Mouse (Mus musculus) midbrain, postnatal 0 days (tissue): ENCODE measurements at regions not wholly inside any gene's neighbourhood (a gene's known extent, or its start where the extent isn't known, plus 50 kb on each side); places are given as distances from the start of the nearest gene placed in this dataset.

ENCODE experiments used
- ATAC-seq: fragments of 200-750 bp; cut with Nextera tagmentation; 2 replicates; pipeline ENCODE4 v1.8.0; 2017; ENCODE audit warnings: moderate number of reproducible peaks, mild to moderate bottlenecking, moderate TSS enrichment, moderate library complexity; ENCODE audit not compliant: low FRiP score
- DNase-seq: peaks from one replicate; pipeline ENCODE4 v3.0.0-alpha.2; 2015; ENCODE audit warnings: low spot score
- H3K27ac ChIP-seq: fragments of 300-500 bp; sonication (generic); 2 replicates; pipeline ENCODE4 v1.5.1; 2014; ENCODE audit warnings: low read depth, mild to moderate bottlenecking, low read length, mixed read lengths
- H3K27me3 ChIP-seq: fragments of 300-500 bp; sonication (generic); 2 replicates; pipeline ENCODE4 v1.6.1; 2014; ENCODE audit warnings: low read length, control low read depth, mixed read lengths; ENCODE audit not compliant: insufficient read depth
- H3K36me3 ChIP-seq: fragments of 300-500 bp; sonication (generic); 2 replicates; pipeline ENCODE4 v1.6.1; 2014; ENCODE audit warnings: low read length, control low read depth, mixed read lengths; ENCODE audit not compliant: insufficient read depth
- H3K4me1 ChIP-seq: fragments of 300-500 bp; sonication (generic); 2 replicates; pipeline ENCODE4 v1.6.1; 2014; ENCODE audit warnings: mild to moderate bottlenecking, control low read depth, antibody characterized with exemption, low read length, mixed read lengths; ENCODE audit not compliant: insufficient read depth
- H3K4me2 ChIP-seq: fragments of 300-500 bp; sonication (generic); 2 replicates; pipeline ENCODE4 v1.6.1; 2014; ENCODE audit warnings: low read depth, mild to moderate bottlenecking, low read length, mixed read lengths; ENCODE audit not compliant: poor library complexity, severe bottlenecking
- H3K4me3 ChIP-seq: fragments of 300-500 bp; sonication (generic); 2 replicates; pipeline ENCODE4 v1.5.1; 2014; ENCODE audit warnings: low read depth, mild to moderate bottlenecking, low read length, moderate library complexity
- H3K9ac ChIP-seq: fragments of 300-500 bp; sonication (generic); replicated peaks from 2 replicates; pipeline ENCODE4 v1.6.1; 2014; ENCODE audit warnings: mild to moderate bottlenecking, low read length, moderate library complexity, mixed read lengths; ENCODE audit not compliant: poor library complexity, severe bottlenecking
- H3K9me3 ChIP-seq: fragments of 300-500 bp; sonication (generic); 2 replicates; pipeline ENCODE4 v1.6.1; 2016; ENCODE audit warnings: low read length, control low read depth
- CTCF ChIP-seq: IDR thresholded peaks from 2 replicates; pipeline ENCODE4 v1.5.1; 2016; ENCODE audit warnings: antibody characterized with exemption, mild to moderate bottlenecking
- WGBS: fragments of 180-500 bp; shearing (Covaris S2); extraction: QIAGEN DNeasy Blood & Tissue Kit; methylation state at CpG from one replicate; pipeline ENCODE4 v1.1.7; 2014; 5-methylcytosine and 5-hydroxymethylcytosine counted together

DNA sequence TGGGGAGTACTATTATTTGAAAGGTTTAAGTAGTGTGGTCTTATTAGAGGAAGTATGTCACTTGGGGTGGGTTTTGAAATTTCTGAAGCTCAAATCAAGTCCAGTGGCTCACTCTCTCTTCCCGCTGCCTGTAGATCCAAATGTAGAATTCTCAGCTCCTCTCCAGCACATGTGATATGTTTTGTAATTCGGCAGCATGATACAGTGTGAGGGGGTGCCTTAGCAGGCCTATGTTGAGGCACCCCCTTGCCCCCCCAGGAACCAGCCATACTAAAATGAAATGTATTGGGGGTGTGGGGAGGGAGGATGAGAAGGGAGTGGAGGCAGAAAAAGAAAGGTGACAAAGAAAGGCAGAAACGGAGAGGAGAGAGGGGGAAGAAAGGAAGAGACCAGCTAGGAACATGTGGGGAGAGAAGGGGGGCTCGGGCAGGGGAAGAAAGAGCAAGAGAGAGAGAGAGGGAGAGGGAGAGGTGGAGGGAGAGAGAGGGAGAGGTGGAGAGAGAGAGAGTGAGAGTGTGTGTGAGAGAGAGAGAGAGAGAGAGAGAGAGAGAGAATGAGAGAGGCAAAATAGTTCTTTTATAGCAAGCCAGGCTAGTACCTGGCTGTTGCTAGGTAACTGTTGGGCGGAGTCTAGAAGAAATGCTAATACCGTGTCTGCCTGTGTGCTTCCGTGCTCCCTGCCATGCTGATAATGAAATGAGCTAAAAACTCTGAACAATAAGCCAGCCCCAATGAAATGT, 209.4 kb upstream of the Nabp1 start:
- Histone ChIP-seq H3K4me3 (no peak overlapping the region), H3K4me2 (0 out of 2 replicates have a peak overlapping the region, but pooled peaks have one; percentile 6), H3K36me3 (no peaks in the 10 kb centered on the region), H3K4me1 (no peaks in the 10 kb centered on the region), H3K9ac (no peak overlapping the region), H3K27me3 (no peaks in the 10 kb centered on the region), H3K9me3 (no peaks in the 10 kb centered on the region), H3K27ac (peak overlapping the region; percentile 86)
- WGBS = 19% methylated on average over 7 of the region's 7 CpGs
- no peak for TF ChIP-seq CTCF
- peak; percentile 79 for DNase-seq
- ATAC-seq = peak; percentile 94

DNA sequence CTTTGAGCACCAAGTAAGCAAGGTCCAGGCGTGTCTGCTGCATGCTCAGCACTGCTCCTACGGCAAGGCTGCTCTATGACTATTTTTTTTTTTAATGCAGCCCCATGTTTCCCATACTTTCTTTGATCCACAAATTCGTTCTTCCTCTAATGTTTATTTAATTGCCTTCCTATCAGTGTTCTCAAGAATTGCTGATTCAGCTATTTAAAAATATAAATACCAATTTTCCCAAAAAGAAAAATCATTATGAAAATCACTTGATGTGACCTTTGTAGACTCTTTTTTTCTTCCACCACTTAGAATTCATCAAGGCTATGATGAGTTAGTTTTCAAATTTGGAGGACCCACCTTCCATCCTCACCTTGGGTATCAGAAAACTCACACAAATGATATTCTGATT, 208.5 kb upstream of the Nabp1 start:
- DNase-seq = no peak
- Histone ChIP-seq H3K4me1 (no peaks in the 10 kb centered on the region), H3K9ac (no peak overlapping the region), H3K4me3 (no peak overlapping the region), H3K36me3 (no peaks in the 10 kb centered on the region), H3K9me3 (no peaks in the 10 kb centered on the region), H3K4me2 (no peak overlapping the region), H3K27me3 (no peaks in the 10 kb centered on the region), H3K27ac (peak overlapping the region; percentile 86; the same call in 1 of the 2 replicates)
- no peak for ATAC-seq
- 79% methylated on average over 3 of the region's 3 CpGs for WGBS
- TF ChIP-seq CTCF = no peak

GRCm38 (mm10) chr1:51682273-51682672, 204.0 kb upstream of the Nabp1 start:
- no peak overlapping the region for H3K9ac ChIP-seq
- H3K36me3 ChIP-seq = no peaks in the 10 kb centered on the region
- no peaks in the 10 kb centered on the region for H3K27me3 ChIP-seq
- DNase-seq (no peak), ATAC-seq (no peak)
- 71% methylated on average over 5 of the region's 5 CpGs for WGBS
- no peak overlapping the region for H3K4me2 ChIP-seq
- TF ChIP-seq CTCF = no peak
- H3K9me3 ChIP-seq = no peaks in the 10 kb centered on the region
- H3K27ac ChIP-seq = no peak overlapping the region
- no peaks in the 10 kb centered on the region for H3K4me1 ChIP-seq
- H3K4me3 ChIP-seq = no peak overlapping the region

DNA sequence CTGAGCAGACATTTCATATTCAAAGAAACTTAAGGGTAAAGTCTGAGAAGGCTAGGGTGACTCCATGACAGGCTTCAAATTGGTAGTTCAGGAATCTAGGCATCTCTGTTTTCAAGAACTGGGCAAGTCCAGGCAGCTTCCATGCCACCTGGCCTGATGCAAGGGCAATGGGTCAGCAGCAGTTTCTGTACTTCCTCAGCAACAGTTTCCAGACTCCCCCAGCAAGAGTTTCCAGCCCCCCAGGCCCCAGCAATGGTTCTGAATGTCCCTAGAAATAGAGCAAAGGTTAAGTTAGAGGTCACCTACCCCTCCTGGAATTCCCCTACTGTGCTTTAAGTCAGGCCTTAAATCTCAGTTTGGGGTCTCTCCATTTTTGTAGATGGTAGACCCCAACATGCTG, 203.6 kb upstream of the Nabp1 start:
- no peaks in the 10 kb centered on the region for H3K4me1 ChIP-seq
- ATAC-seq = no peak
- H3K9ac ChIP-seq = no peak overlapping the region
- H3K27me3 ChIP-seq = no peaks in the 10 kb centered on the region
- no peaks in the 10 kb centered on the region for H3K9me3 ChIP-seq
- no peak for TF ChIP-seq CTCF
- H3K36me3 ChIP-seq = no peaks in the 10 kb centered on the region
- no peak overlapping the region for H3K4me2 ChIP-seq
- H3K4me3 ChIP-seq = no peak overlapping the region
- DNase-seq = no peak
- H3K27ac ChIP-seq = no peak overlapping the region

DNA sequence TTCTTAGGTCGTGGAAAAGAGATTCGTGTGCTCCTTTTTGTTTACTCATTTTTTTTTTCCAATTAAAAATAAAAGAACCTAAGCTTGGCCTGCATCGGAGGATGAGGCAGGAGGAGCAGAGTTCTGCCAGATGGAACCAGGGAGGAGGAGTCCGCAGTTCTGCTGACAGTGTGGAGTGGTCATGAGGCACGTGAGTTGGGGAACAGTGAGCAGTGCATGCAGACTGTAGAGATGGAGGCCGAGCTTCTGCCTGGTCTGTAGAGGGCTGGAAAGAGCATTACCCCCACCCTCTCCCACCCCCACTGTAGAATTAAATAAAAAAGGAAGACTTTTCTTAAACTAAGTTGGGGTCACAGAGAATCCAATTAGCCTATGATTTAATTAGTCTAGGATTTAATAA, 202.5 kb upstream of the Nabp1 start:
- Histone ChIP-seq H3K27me3 (no peaks in the 10 kb centered on the region), H3K4me1 (no peaks in the 10 kb centered on the region), H3K4me3 (no peak overlapping the region), H3K9ac (no peak overlapping the region), H3K27ac (no peak overlapping the region), H3K4me2 (no peak overlapping the region), H3K36me3 (no peaks in the 10 kb centered on the region), H3K9me3 (no peaks in the 10 kb centered on the region)
- TF ChIP-seq CTCF = no peak
- no peak for ATAC-seq
- 75% methylated on average over 6 of the region's 6 CpGs for WGBS
- DNase-seq = no peak

- no peak overlapping the region for H3K27ac ChIP-seq
- no peaks in the 10 kb centered on the region for H3K4me1 ChIP-seq
- TF ChIP-seq CTCF = no peak
- no peaks in the 10 kb centered on the region for H3K27me3 ChIP-seq
- H3K9me3 ChIP-seq = no peaks in the 10 kb centered on the region
- WGBS = 69% methylated on average over 6 of the region's 6 CpGs
- H3K9ac ChIP-seq = no peak overlapping the region
- ATAC-seq (no peak), DNase-seq (no peak)
- no peaks in the 10 kb centered on the region for H3K36me3 ChIP-seq
- H3K4me3 ChIP-seq = no peak overlapping the region
- no peak overlapping the region for H3K4me2 ChIP-seq
Observed at GRCm38 (mm10) chr1:51678290-51678928, 200.2 kb upstream of the Nabp1 start.
